Mouse (Mus musculus) CH12.LX (cell line): ENCODE results near the gene Arhgef33. TPM values are rescaled to one million over a fixed set of nuclear protein-coding genes. Genes with fewer than 3 reads are reported as not detected.

Experiments used
- DNase-seq: peaks from one replicate; pipeline ENCODE4 v3.0.0-alpha.2; 2013; ENCODE audit errors: extremely low read depth
- H3K27ac ChIP-seq: 2 replicates; pipeline ENCODE4 v1.5.1; 2012; ENCODE audit warnings: low read depth, mild to moderate bottlenecking, control low read depth, moderate library complexity; ENCODE audit not compliant: insufficient read depth
- H3K27me3 ChIP-seq: replicated peaks from 2 replicates; pipeline ENCODE3; 2012; ENCODE audit warnings: inconsistent platforms
- H3K36me3 ChIP-seq, 2 experiments: replicated peaks in 1 of 2; 2 replicates each; pipeline versions ENCODE3 to v1.6.1; 2012; ENCODE audit warnings: inconsistent platforms in 1 of 2, low read length in 1 of 2, mild to moderate bottlenecking in 1 of 2, mixed read lengths in 1 of 2, moderate library complexity in 1 of 2; ENCODE audit not compliant: control insufficient read depth in 1 of 2, insufficient read depth in 1 of 2
- H3K4me1 ChIP-seq, 2 experiments: 2 replicates each; pipeline ENCODE4 v1.6.1; 2012; ENCODE audit warnings: inconsistent platforms in 1 of 2, moderate library complexity in 1 of 2; ENCODE audit not compliant: insufficient read depth in 2 of 2, control insufficient read depth in 1 of 2
- H3K4me2 ChIP-seq: 2 replicates; pipeline ENCODE4 v1.6.1; 2012; ENCODE audit warnings: low read depth, mild to moderate bottlenecking, control low read depth; ENCODE audit not compliant: poor library complexity, insufficient read depth, severe bottlenecking
- H3K4me3 ChIP-seq, 3 experiments: fragments of 150-350 bp in 1 of 3; sonication (generic) in 1 of 3; replicated peaks in 1 of 3; 2 replicates each; pipeline versions ENCODE3 to v1.5.1; 2011 to 2012; ENCODE audit warnings: low read depth in 2 of 3, low read length in 2 of 3, mild to moderate bottlenecking in 2 of 3, moderate library complexity in 2 of 3, control low read depth in 1 of 3, improper control_type of control experiment in 1 of 3, inconsistent platforms in 1 of 3, mixed read lengths in 1 of 3; ENCODE audit not compliant: poor library complexity in 1 of 3
- H3K79me2 ChIP-seq: replicated peaks from 2 replicates; pipeline ENCODE4 v1.6.1; 2012; ENCODE audit warnings: mild to moderate bottlenecking, moderate library complexity; ENCODE audit not compliant: control insufficient read depth, poor library complexity, insufficient read depth, severe bottlenecking; ENCODE audit errors: extremely low read depth
- H3K9ac ChIP-seq: 2 replicates; pipeline ENCODE4 v1.6.1; 2012; ENCODE audit warnings: low read depth, mild to moderate bottlenecking, control low read depth, moderate library complexity; ENCODE audit not compliant: insufficient read depth
- H3K9me3 ChIP-seq: replicated peaks from 2 replicates; pipeline ENCODE3; 2012; ENCODE audit warnings: low read length, inconsistent platforms, mixed read lengths
- BHLHE40 ChIP-seq: IDR thresholded peaks from 2 replicates; pipeline ENCODE4 v1.6.1; 2011; ENCODE audit warnings: mild to moderate bottlenecking, low read depth, low read length, improper control_type of control experiment
- CHD1 ChIP-seq: IDR thresholded peaks from 2 replicates; pipeline ENCODE4 v1.6.1; 2012; ENCODE audit warnings: low read depth, low read length, improper control_type of control experiment, inconsistent platforms
- CTCF ChIP-seq, 2 experiments: IDR thresholded peaks in 1 of 2; conservative IDR thresholded peaks in 1 of 2; 2 replicates each; pipeline ENCODE4 v1.5.1; 2011 to 2012; ENCODE audit warnings: low read depth in 2 of 2, low read length in 2 of 2, improper control_type of control experiment in 1 of 2, inconsistent platforms in 1 of 2, mild to moderate bottlenecking in 1 of 2, moderate library complexity in 1 of 2
- ETS1 ChIP-seq: conservative IDR thresholded peaks from 2 replicates; pipeline ENCODE4 v1.6.1; 2012; ENCODE audit warnings: low read depth, mild to moderate bottlenecking, inconsistent platforms, low read length, improper control_type of control experiment, moderate library complexity
- IRF4 ChIP-seq: IDR thresholded peaks from 2 replicates; pipeline ENCODE4 v1.6.1; 2014; ENCODE audit warnings: low read depth, mild to moderate bottlenecking, inconsistent platforms, low read length, improper control_type of control experiment
- JUN ChIP-seq: IDR thresholded peaks from 2 replicates; pipeline ENCODE4 v1.6.1; 2011; ENCODE audit warnings: low read depth, mild to moderate bottlenecking, low read length, improper control_type of control experiment, moderate library complexity; ENCODE audit not compliant: insufficient read depth
- KAT2A ChIP-seq: IDR thresholded peaks from 2 replicates; pipeline ENCODE4 v1.6.1; 2012; ENCODE audit warnings: low read length, improper control_type of control experiment, inconsistent platforms; ENCODE audit not compliant: insufficient replicate concordance
- MAFK ChIP-seq: IDR thresholded peaks from 2 replicates; pipeline ENCODE4 v1.6.1; 2011; ENCODE audit warnings: low read length, improper control_type of control experiment; ENCODE audit not compliant: insufficient replicate concordance
- MAZ ChIP-seq: IDR thresholded peaks from 2 replicates; pipeline ENCODE4 v1.6.1; 2012; ENCODE audit warnings: low read depth, mild to moderate bottlenecking, inconsistent platforms, low read length, improper control_type of control experiment, moderate library complexity
- MEF2A ChIP-seq: IDR thresholded peaks from 2 replicates; pipeline ENCODE4 v1.6.1; 2014; ENCODE audit warnings: low read depth, mild to moderate bottlenecking, inconsistent platforms, low read length, improper control_type of control experiment, borderline replicate concordance
- MXI1 ChIP-seq: IDR thresholded peaks from 2 replicates; pipeline ENCODE4 v1.6.1; 2011; ENCODE audit warnings: mild to moderate bottlenecking, low read depth, low read length, improper control_type of control experiment
- MYC ChIP-seq: IDR thresholded peaks from 2 replicates; pipeline ENCODE4 v1.6.1; 2011; ENCODE audit warnings: low read depth, mild to moderate bottlenecking, improper control_type of control experiment, low read length
- NRF1 ChIP-seq: IDR thresholded peaks from 2 replicates; pipeline ENCODE4 v1.6.1; 2014; ENCODE audit warnings: low read depth, mild to moderate bottlenecking, inconsistent platforms, low read length, improper control_type of control experiment, moderate library complexity
- PAX5 ChIP-seq: IDR thresholded peaks from 2 replicates; pipeline ENCODE4 v1.6.1; 2012; ENCODE audit warnings: low read length, inconsistent platforms, mixed read lengths
- POLR2A ChIP-seq: IDR thresholded peaks from 2 replicates; pipeline ENCODE4 v1.6.1; 2011; ENCODE audit warnings: low read depth, mild to moderate bottlenecking, improper control_type of control experiment, low read length
- RAD21 ChIP-seq: IDR thresholded peaks from 2 replicates; pipeline ENCODE4 v1.6.1; 2011; ENCODE audit warnings: low read depth, mild to moderate bottlenecking, low read length, improper control_type of control experiment, moderate library complexity
- SIN3A ChIP-seq: IDR thresholded peaks from 2 replicates; pipeline ENCODE4 v1.6.1; 2012; ENCODE audit warnings: low read length, improper control_type of control experiment, inconsistent platforms
- SMC3 ChIP-seq: IDR thresholded peaks from 2 replicates; pipeline ENCODE4 v1.6.1; 2011; ENCODE audit warnings: low read depth, low read length, improper control_type of control experiment
- TBP ChIP-seq: conservative IDR thresholded peaks from 2 replicates; pipeline ENCODE4 v1.6.1; 2011; ENCODE audit warnings: low read depth, low read length, improper control_type of control experiment
- TCF12 ChIP-seq: IDR thresholded peaks from 2 replicates; pipeline ENCODE4 v1.6.1; 2014; ENCODE audit warnings: low read depth, mild to moderate bottlenecking, inconsistent platforms, low read length, improper control_type of control experiment
- UBTF ChIP-seq: IDR thresholded peaks from 2 replicates; pipeline ENCODE4 v1.6.1; 2012; ENCODE audit warnings: low read depth, mild to moderate bottlenecking, inconsistent platforms, low read length, improper control_type of control experiment, moderate library complexity
- ZC3H11A ChIP-seq: IDR thresholded peaks from 2 replicates; pipeline ENCODE4 v1.6.1; 2012; ENCODE audit warnings: low read depth, mild to moderate bottlenecking, inconsistent platforms, low read length, improper control_type of control experiment
- ZKSCAN1 ChIP-seq: IDR thresholded peaks from 2 replicates; pipeline ENCODE4 v1.6.1; 2012; ENCODE audit warnings: low read depth, inconsistent platforms, low read length, improper control_type of control experiment, borderline replicate concordance
- ZMIZ1 ChIP-seq: IDR thresholded peaks from 2 replicates; pipeline ENCODE4 v1.6.1; 2012; ENCODE audit warnings: low read depth, mild to moderate bottlenecking, inconsistent platforms, low read length, improper control_type of control experiment
- ZNF384 ChIP-seq: IDR thresholded peaks from 2 replicates; pipeline ENCODE4 v1.6.1; 2012; ENCODE audit warnings: low read depth, low read length, improper control_type of control experiment, inconsistent platforms
- dilution Hi-C: fragments of 300-500 bp; cut with MboI; formaldehyde crosslinking; loops from 2 replicates; pipeline ENCODE4 v1.14.3; 2020; ENCODE audit warnings: low sequenced_read_pairs; ENCODE audit not compliant: extremely low pct_unique_long_range_greater_than_20kb, extremely low pct_ligation_motif_present
- in situ Hi-C: fragments of 300-500 bp; cut with MboI; formaldehyde crosslinking; loops from 3 replicates; pipeline ENCODE4 v1.14.3; 2019; ENCODE audit warnings: low sequenced_read_pairs, low pct_ligation_motif_present, low pct_unique_long_range_greater_than_20kb, mixed read lengths
- polyA plus RNA-seq: library from polyadenylated mRNA; unstranded; fragments of >175 nt; gene quantifications from 2 replicates; pipeline ENCODE4 v1.2.1, GENCODE M21; 2012; ENCODE audit warnings: low read depth; ENCODE audit not compliant: insufficient read length
- total RNA-seq, 2 experiments: library from RNA; depleted of rRNA; stranded (reverse); fragments of 300-350 nt in 1 of 2; fragments of >200 nt in 1 of 2; gene quantifications; 2 replicates each; pipeline ENCODE4 v1.2.3; 2012 to 2014

Arhgef33 gene
- total and polyA plus RNA-seq, 3 experiments: 0.55 TPM; not detected in 2

DNA sequence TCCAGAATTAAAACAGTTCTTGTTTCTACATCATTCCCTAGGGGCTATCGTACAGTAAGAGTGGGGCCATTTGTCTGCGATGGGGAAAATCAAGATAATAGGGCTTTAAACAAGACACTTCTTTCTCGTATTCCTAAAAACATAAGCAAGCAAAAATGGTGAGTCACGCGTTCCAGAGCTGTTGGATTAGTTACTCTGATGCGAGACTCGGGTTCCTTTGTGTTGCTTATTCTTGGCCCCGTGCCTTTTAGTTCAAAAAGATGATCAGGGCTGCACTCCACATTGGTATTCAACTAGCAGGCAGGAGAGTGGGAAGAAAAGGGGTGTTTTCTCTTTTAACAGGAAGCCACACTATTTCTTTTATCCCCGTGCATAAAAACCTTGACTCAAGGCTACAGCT lies 4.6 kb downstream of the Arhgef33 start:
- Histone ChIP-seq H3K9me3 (no peaks in the 10 kb centered on the region), H3K27me3 (peaks cover 2% of the 10 kb centered on the region), H3K36me3 (no peaks in the 10 kb centered on the region), H3K4me2 (no peak overlapping the region), H3K4me3 (no peak overlapping the region), H3K9ac (no peak overlapping the region), H3K79me2 (no peaks in the 10 kb centered on the region), H3K27ac (no peak overlapping the region), H3K4me1 (peaks cover 0 to 10% of the 10 kb centered on the region in 2 experiments; a peak in 2 of 4 replicates)
- dilution Hi-C loops: no loop called here
- no peak for TF ChIP-seq POLR2A
- TF ChIP-seq MXI1: no peak
- no peak for TF ChIP-seq RAD21
- TF ChIP-seq TCF12: no peak
- TF ChIP-seq CTCF (conservative IDR thresholded peaks at IDR 0.05 in 1 of 2, IDR thresholded peaks at IDR 0.05 in 1 of 2; ENCODE audit: low read depth in 2 of 2, low read length in 2 of 2): no peak
- no peak for TF ChIP-seq ZNF384
- no peak for TF ChIP-seq ETS1
- TF ChIP-seq MAFK: no peak
- TF ChIP-seq SMC3: no peak
- TF ChIP-seq CHD1: no peak
- no peak for TF ChIP-seq KAT2A
- no peak for TF ChIP-seq PAX5
- no peak for TF ChIP-seq UBTF
- no peak for TF ChIP-seq ZKSCAN1
- in situ Hi-C loops: no loop called here
- DNase-seq: no peak

DNA sequence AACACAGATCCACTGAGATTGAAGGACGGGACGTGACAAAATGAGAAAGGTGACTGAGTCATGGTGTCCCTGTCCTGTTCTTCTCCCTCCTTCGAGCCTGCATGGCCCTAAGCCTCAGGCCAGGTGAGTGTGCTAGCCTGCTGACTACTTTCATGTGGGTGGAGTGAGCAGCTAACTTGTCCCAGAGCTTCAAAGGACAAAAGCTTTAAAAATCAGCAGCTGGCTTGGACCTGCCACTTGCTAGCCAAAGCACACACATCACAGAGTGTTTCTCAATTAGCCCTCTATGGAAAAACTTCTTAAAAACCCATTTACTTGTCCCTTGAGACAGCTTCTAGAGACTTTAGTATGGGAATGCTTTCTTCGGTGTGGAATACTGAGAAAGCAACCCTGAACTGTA lies 5.2 kb downstream of the Arhgef33 start:
- H3K27ac ChIP-seq: no peak overlapping the region
- H3K36me3 ChIP-seq: no peaks in the 10 kb centered on the region
- peaks cover 0 to 6% of the 10 kb centered on the region in 2 experiments; a peak in 2 of 4 replicates for H3K4me1 ChIP-seq
- no peak overlapping the region for H3K9ac ChIP-seq
- H3K4me3 ChIP-seq: no peak overlapping the region
- H3K79me2 ChIP-seq: no peaks in the 10 kb centered on the region
- dilution Hi-C loops (no loop called here), in situ Hi-C loops (no loop called here)
- no peaks in the 10 kb centered on the region for H3K9me3 ChIP-seq
- DNase-seq: no peak
- peaks cover 2% of the 10 kb centered on the region for H3K27me3 ChIP-seq
- TF ChIP-seq JUN (no peak), MEF2A (no peak), SMC3 (no peak), PAX5 (no peak), MYC (no peak), SIN3A (no peak), POLR2A (no peak), ZMIZ1 (no peak), ETS1 (no peak), BHLHE40 (no peak), TBP (no peak), MAZ (no peak), NRF1 (no peak), IRF4 (no peak), ZKSCAN1 (no peak), ZC3H11A (no peak)
- H3K4me2 ChIP-seq: no peak overlapping the region
